Mouse (Mus musculus) limb, embryonic 13.5 days (tissue): ENCODE data around the gene Iyd. TPM values are rescaled to one million over a fixed set of nuclear protein-coding genes. Genes with fewer than 3 reads are reported as not detected.
A peak's percentile ranks its signal among the peaks of the same experiment; 100 is the strongest.

Source experiments
- ATAC-seq: fragments of 200-750 bp; cut with Nextera tagmentation; 2 replicates; pipeline ENCODE4 v1.8.0; 2017; ENCODE audit warnings: low read depth, moderate number of reproducible peaks, moderate TSS enrichment; ENCODE audit not compliant: low FRiP score
- H3K27ac ChIP-seq: fragments of 300-500 bp; sonication (generic); 2 replicates; pipeline ENCODE4 v1.5.1; 2015; ENCODE audit warnings: inconsistent platforms, mild to moderate bottlenecking, moderate library complexity
- H3K27me3 ChIP-seq: fragments of 300-500 bp; sonication (generic); 2 replicates; pipeline ENCODE4 v1.6.1; 2015; ENCODE audit warnings: mild to moderate bottlenecking, inconsistent platforms
- H3K36me3 ChIP-seq: fragments of 300-500 bp; sonication (generic); 2 replicates; pipeline ENCODE4 v1.6.1; 2015; ENCODE audit warnings: inconsistent platforms, mild to moderate bottlenecking, moderate library complexity
- H3K4me1 ChIP-seq: fragments of 300-500 bp; sonication (generic); 2 replicates; pipeline ENCODE4 v1.6.1; 2015; ENCODE audit warnings: inconsistent platforms
- H3K4me2 ChIP-seq: fragments of 300-500 bp; sonication (generic); replicated peaks from 2 replicates; pipeline ENCODE4 v1.6.1; 2015; ENCODE audit warnings: inconsistent platforms, mild to moderate bottlenecking, moderate library complexity
- H3K4me3 ChIP-seq: fragments of 300-500 bp; sonication (generic); 2 replicates; pipeline ENCODE4 v1.5.1; 2015; ENCODE audit warnings: moderate library complexity, mild to moderate bottlenecking, inconsistent platforms
- H3K9ac ChIP-seq: fragments of 300-500 bp; sonication (generic); 2 replicates; pipeline ENCODE4 v1.6.1; 2015; ENCODE audit warnings: mild to moderate bottlenecking, inconsistent platforms
- H3K9me3 ChIP-seq: fragments of 300-500 bp; sonication (generic); 2 replicates; pipeline ENCODE4 v1.6.1; 2016; ENCODE audit warnings: inconsistent platforms
- WGBS: fragments of 180-500 bp; shearing (Covaris S2); methylation state at CpG from one replicate; pipeline ENCODE4 v1.1.7; 2015; 5-methylcytosine and 5-hydroxymethylcytosine counted together
- polyA plus RNA-seq: library from polyadenylated mRNA; unstranded; fragments of >200 nt; fragmentation: Nextera tagmentation; extraction: Ambion mirVana; gene quantifications from 2 replicates; pipeline ENCODE4 v1.2.1, GENCODE M21; 2015

Iyd gene
- polyA plus RNA-seq, 1 experiment from 2014 or later, result 0.11 TPM

DNA sequence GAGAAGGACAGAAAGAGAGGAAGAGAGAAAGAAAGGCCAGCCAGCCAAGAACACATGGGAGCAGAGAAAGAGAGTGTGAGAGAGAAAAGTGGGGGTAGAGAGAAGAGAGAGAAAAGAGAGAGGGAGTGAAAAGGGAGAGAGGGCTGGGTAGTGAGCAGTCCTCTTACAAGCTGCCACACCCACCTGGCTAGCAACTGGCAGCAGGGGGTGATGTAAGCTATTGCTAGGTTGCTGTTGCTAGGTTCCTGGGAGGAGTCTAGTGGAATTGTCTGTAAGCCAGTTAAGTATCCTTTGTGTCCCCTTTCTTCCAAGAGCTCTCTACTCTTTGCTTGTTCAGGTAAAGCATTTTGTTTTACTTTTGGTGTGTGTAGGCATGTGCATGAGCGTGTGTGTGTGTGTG, 25.4 kb upstream of the Iyd start:
- Histone ChIP-seq H3K9me3 (no peaks in the 10 kb centered on the region), H3K27ac (no peak overlapping the region), H3K27me3 (no peaks in the 10 kb centered on the region), H3K4me1 (peaks cover 18% of the 10 kb centered on the region; the same call in 1 of the 2 replicates), H3K9ac (no peak overlapping the region), H3K4me2 (no peak overlapping the region), H3K36me3 (no peaks in the 10 kb centered on the region), H3K4me3 (no peak overlapping the region)
- 74% methylated on average over 1 of the region's 1 CpGs for WGBS
- ATAC-seq, result no peak

DNA sequence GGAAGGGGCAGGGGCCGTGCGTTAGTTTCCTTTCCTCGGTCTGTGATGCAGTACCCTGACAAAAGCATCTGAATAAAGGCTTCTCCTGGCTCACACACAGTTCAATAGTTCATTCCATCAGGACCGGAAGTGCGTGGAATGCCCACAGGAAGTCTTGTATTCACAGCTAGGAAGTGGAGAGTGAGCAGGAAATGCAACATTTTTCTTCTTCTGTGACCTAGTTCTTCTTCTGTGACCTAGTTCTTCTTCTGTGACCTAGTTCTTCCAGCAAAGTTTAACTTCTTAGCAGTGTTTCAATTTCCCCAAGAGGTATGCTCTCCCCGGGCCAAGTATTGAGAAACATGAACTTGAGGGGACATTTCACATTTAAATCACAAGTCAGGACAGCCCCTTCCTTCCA, 23.6 kb upstream of the Iyd start:
- no peaks in the 10 kb centered on the region for H3K27me3 ChIP-seq
- no peak overlapping the region for H3K9ac ChIP-seq
- H3K9me3 ChIP-seq, result no peaks in the 10 kb centered on the region
- no peak overlapping the region for H3K4me3 ChIP-seq
- 78% methylated on average over 6 of the region's 6 CpGs for WGBS
- H3K27ac ChIP-seq, result no peak overlapping the region
- H3K4me2 ChIP-seq, result no peak overlapping the region
- no peaks in the 10 kb centered on the region for H3K36me3 ChIP-seq
- H3K4me1 ChIP-seq, result no peaks in the 10 kb centered on the region
- no peak for ATAC-seq

DNA sequence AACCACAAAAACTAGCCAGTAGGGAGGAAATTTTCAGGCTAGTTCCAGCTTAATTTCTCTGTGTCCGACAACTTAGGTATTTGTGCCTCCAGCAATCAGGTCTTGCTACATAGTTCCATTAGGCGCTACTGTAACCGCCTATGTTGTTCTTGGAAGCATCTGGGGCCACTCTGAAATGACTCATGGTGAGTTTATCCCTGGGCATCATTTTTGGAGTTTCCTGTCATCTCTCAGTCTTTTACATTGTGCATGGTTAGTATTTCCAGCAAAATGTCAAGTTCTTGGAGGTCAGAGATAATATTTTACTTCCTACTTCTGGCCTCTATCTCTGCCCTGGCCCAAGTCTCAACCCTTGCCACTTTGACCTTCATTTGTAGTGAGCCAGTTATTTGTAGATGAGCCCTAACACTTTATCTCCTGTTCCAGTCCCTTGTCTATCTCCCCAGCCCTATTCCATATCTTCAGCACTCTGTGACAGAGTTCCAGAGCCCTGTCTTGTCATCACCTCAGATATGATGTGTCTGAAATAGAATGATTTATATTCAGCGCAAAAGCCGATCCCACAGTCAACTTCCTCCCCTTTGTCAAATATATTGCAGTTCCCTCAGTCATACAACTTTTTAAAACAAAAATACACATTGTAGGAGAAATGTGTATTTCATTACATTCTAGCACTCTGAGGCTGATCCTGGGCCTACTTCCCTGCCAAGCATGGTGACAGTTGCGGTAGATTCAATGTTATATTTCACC, 16.8 kb upstream of the Iyd start:
- ATAC-seq, result no peak
- Histone ChIP-seq H3K4me1 (peaks cover 11% of the 10 kb centered on the region; the same call in 1 of the 2 replicates), H3K27ac (no peak overlapping the region), H3K4me2 (no peak overlapping the region), H3K27me3 (no peaks in the 10 kb centered on the region), H3K9ac (no peak overlapping the region), H3K4me3 (no peak overlapping the region), H3K9me3 (no peaks in the 10 kb centered on the region), H3K36me3 (no peaks in the 10 kb centered on the region)
- 90% methylated on average over 6 of the region's 6 CpGs for WGBS

DNA sequence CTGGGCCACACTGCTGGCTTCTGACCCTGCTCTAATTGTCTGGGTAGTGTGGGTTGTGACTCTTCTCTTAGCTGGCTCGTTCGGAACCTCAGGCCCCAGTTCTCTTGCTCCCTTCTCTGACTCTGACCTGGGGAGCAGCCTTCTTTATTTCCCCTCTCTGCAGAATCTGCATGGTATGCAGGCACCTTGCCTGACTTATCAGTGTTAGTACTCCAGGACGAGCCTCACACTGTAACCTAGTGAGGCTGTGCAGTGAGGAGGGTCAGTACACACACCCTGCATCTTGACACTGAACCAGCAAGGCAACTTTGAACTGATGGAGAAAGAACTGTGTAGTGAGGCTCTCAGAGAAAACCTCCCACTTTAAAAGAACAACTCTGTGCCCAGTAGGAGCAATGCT, 15.5 kb upstream of the Iyd start:
- H3K27ac ChIP-seq, result no peak overlapping the region
- 67% methylated on average over 3 of the region's 3 CpGs for WGBS
- peaks cover 11% of the 10 kb centered on the region; the same call in 1 of the 2 replicates for H3K4me1 ChIP-seq
- no peak overlapping the region for H3K4me3 ChIP-seq
- H3K9me3 ChIP-seq, result no peaks in the 10 kb centered on the region
- no peak overlapping the region for H3K9ac ChIP-seq
- H3K27me3 ChIP-seq, result peaks cover 4% of the 10 kb centered on the region; the same call in 1 of the 2 replicates
- no peak overlapping the region for H3K4me2 ChIP-seq
- no peaks in the 10 kb centered on the region for H3K36me3 ChIP-seq
- no peak for ATAC-seq

DNA sequence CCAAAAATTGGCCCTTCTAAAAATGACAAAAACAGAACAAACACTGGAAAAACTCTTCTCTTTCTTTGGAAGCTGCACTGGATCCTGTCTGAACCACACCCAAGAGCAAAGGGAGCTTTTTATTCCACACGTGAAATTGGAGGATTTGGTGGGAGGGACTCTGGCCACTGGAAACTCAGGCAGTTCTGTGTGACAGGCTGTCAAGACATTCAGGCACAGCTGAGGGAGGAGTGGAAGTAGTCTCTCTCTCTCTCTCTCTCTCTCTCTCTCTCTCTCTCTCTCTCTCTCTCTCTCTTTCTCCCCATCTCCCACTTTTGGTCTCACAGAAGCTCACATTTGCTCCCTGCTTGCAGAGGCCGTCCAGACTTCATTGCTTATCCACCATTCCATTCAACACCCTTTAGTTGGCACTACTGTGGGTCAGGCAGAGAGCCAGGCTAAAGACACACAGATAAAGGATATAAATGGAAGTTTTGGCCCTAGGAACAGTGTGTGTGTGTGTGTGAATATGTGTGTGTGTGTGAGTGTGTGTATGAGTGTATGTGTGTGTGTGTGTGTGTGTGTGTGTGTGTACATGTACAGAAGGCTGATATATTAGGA, 14.5 kb upstream of the Iyd start:
- Histone ChIP-seq H3K9ac (no peak overlapping the region), H3K4me3 (no peak overlapping the region), H3K4me1 (peaks cover 11% of the 10 kb centered on the region; the same call in 1 of the 2 replicates), H3K27ac (no peak overlapping the region), H3K36me3 (no peaks in the 10 kb centered on the region), H3K4me2 (no peak overlapping the region), H3K27me3 (peaks cover 4% of the 10 kb centered on the region; the same call in 1 of the 2 replicates), H3K9me3 (no peaks in the 10 kb centered on the region)
- no peak for ATAC-seq
- WGBS, result 29% methylated on average over 2 of the region's 2 CpGs

DNA sequence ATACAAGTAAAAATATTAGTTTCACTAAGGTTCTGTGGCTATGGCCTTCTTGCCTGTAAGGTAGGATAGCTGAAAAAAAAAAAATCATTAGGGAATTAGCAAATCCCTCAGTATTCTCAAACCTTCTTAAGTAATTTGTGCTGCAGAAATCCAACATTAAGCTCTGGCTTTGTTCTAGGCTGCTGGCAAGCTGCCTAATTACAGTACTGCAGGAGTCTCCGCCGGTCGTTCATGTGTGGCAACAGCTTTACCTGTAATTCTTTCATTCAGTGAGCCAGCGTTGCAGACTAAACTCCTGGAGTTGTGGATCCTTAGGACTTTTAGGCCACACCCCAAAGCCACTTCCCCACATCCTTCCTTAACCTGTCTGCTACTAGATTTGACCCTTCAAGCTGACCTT, 10.2 kb upstream of the Iyd start:
- ATAC-seq, result no peak
- Histone ChIP-seq H3K4me3 (no peak overlapping the region), H3K36me3 (no peaks in the 10 kb centered on the region), H3K27me3 (peaks cover 14% of the 10 kb centered on the region), H3K9ac (no peak overlapping the region), H3K4me2 (no peak overlapping the region), H3K27ac (no peak overlapping the region), H3K9me3 (no peaks in the 10 kb centered on the region), H3K4me1 (peaks cover 13% of the 10 kb centered on the region)
- WGBS, result 45% methylated on average over 4 of the region's 4 CpGs

DNA sequence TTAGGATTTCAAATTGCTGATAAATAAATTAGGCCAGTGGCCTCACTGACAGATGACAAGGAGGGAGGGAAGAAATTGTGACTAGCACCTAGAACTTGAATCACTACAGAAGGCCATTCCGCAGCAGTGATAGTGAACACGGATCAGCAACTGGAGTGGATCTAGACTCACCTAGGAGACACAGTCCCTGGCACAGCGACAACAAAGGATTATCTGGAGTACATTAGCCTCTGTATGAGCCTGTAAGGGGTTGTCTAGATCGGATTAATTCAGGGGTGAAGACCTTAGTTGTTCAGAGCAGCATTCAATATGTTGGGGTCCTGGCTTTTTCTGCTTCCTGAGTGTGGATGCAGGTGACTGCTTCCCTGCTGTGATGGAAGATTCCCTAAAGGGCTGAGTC, 9.4 kb upstream of the Iyd start:
- WGBS, result 62% methylated on average over 4 of the region's 4 CpGs
- H3K9me3 ChIP-seq, result no peaks in the 10 kb centered on the region

DNA sequence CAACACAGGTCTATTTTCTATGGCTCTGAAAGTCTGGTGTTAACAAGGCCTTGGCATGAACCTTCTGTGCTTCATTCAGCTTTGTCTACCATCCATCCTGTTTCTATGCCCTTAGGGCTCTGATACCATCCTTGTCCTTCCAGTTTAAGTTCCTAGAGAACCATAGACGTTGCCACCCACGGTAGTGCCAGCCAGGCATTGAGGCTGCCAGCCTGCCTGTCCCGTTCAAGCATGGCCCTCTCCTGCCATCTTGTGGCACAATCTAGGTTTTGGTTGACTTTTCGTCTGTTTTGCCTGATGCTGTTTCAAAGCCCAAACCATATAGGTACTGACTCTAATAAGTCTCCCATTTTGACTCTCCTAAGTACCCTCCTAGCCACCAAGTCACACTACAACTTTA, 8.7 kb upstream of the Iyd start:
- Histone ChIP-seq H3K4me2 (no peak overlapping the region), H3K27ac (no peak overlapping the region), H3K4me3 (no peak overlapping the region), H3K9ac (no peak overlapping the region), H3K36me3 (no peaks in the 10 kb centered on the region), H3K27me3 (peaks cover 14% of the 10 kb centered on the region), H3K4me1 (peaks cover 7% of the 10 kb centered on the region), H3K9me3 (no peaks in the 10 kb centered on the region)
- no peak for ATAC-seq
- WGBS, result 6% methylated on average over 4 of the region's 4 CpGs

More for the DNA sequence above, 9.4 kb upstream of the Iyd start:
- Histone ChIP-seq H3K27ac (no peak overlapping the region), H3K4me3 (no peak overlapping the region), H3K9ac (no peak overlapping the region), H3K4me2 (no peak overlapping the region), H3K27me3 (peaks cover 14% of the 10 kb centered on the region), H3K36me3 (no peaks in the 10 kb centered on the region), H3K4me1 (peaks cover 9% of the 10 kb centered on the region)
- no peak for ATAC-seq

DNA sequence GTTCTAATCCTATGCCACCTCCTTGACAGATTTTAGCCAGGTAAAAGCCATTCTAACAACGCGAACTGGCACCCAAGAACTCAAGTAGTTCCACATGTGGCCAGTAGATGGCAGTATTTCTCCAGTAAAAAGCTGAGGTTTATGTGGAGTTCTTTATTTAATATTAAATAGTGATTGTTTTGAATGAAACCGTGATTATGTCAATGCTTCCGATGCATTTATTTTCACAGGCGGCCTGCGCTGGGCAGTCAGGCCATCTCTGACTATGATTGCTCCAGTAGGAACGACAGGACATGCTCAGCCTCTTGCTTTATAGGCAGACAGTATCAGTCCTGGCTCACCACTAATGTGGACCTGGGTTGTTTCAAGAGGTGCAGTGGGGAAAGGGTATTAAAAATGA, 5.6 kb upstream of the Iyd start:
- Histone ChIP-seq H3K9ac (no peak overlapping the region), H3K36me3 (no peaks in the 10 kb centered on the region), H3K9me3 (no peaks in the 10 kb centered on the region), H3K27ac (no peak overlapping the region), H3K4me2 (peak overlapping the region; percentile 51), H3K4me1 (peaks cover 14% of the 10 kb centered on the region), H3K4me3 (peak overlapping the region; percentile 16; the same call in 1 of the 2 replicates), H3K27me3 (peaks cover 11% of the 10 kb centered on the region)
- no peak; the same call in 1 of the 2 replicates for ATAC-seq
- WGBS, result 6% methylated on average over 7 of the region's 7 CpGs

DNA sequence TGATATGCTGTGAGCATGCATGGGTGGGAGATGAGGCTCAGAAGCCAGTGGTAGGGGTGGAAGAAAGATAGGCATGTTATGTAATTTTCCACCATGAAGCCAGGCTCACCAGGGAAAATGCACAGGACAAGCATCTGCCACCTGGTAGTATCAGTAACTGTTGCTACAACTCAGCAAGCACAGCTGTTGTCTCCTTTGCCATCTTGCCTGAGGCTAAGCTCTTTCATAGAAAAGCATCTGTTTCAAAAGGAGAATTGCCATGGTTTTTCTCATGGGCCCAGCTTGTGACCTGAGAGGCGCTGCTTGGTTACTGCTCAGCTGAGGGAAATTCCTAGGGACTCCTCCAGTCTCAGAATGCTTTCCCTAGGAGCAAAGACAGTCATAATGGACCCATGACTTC, 3.7 kb upstream of the Iyd start:
- H3K9ac ChIP-seq, result no peak overlapping the region
- no peak overlapping the region for H3K27ac ChIP-seq
- no peak for ATAC-seq
- H3K4me1 ChIP-seq, result peaks cover 24% of the 10 kb centered on the region
- no peak overlapping the region for H3K4me3 ChIP-seq
- peaks cover 10% of the 10 kb centered on the region for H3K27me3 ChIP-seq
- 62% methylated on average over 1 of the region's 1 CpGs for WGBS
- no peaks in the 10 kb centered on the region for H3K9me3 ChIP-seq
- no peaks in the 10 kb centered on the region for H3K36me3 ChIP-seq
- no peak overlapping the region for H3K4me2 ChIP-seq

DNA sequence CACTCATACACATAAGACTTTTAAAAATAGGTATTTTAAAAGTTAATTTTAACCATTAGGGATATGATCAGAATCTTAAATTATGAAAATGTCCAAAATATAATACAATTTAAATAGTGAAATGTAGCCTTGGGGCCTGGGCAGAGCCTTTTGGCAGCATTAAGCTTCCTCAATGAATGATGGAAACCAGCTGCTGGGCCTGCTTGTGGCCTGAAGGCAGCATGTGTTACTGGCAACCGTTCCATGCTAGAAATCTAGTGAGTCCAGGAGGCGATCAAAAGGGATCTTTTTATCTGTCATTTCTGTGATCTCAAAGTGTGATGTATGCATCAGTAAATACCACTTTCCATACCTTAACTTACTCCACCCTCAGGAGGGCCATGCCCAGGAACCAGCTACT, 9.3 kb downstream of the Iyd start:
- H3K27ac ChIP-seq, result no peak overlapping the region
- ATAC-seq, result no peak
- H3K9ac ChIP-seq, result no peak overlapping the region
- H3K9me3 ChIP-seq, result no peaks in the 10 kb centered on the region
- H3K4me3 ChIP-seq, result no peak overlapping the region
- H3K4me1 ChIP-seq, result 0 out of 2 replicates have a peak, but pooled peaks cover 7% of the 10 kb centered on the region
- H3K36me3 ChIP-seq, result no peaks in the 10 kb centered on the region
- H3K4me2 ChIP-seq, result no peak overlapping the region
- H3K27me3 ChIP-seq, result no peaks in the 10 kb centered on the region
- 20% methylated on average over 2 of the region's 2 CpGs for WGBS

DNA sequence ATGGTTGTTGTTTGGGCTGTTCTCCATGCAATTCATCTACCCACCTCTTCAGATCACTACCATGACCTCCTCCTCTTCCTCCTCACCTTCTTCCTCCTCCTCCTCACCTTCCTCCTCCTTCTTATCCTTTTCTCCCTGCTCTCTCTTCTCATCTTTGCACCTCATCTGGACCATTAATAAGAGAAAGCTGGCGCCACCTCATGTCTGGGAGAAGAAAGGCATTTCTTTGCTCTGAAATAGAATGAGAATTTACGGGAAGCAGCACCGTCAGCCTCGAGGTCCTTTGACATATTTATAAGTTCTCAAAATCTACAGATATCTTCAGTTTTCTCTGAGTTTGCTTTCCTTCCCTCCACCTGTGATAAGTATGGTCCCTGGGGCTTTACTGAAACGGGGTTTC, 15.1 kb downstream of the Iyd start:
- no peaks in the 10 kb centered on the region for H3K27me3 ChIP-seq
- no peaks in the 10 kb centered on the region for H3K4me1 ChIP-seq
- no peak overlapping the region for H3K4me2 ChIP-seq
- no peak overlapping the region for H3K4me3 ChIP-seq
- H3K27ac ChIP-seq, result no peak overlapping the region
- no peaks in the 10 kb centered on the region for H3K9me3 ChIP-seq
- H3K36me3 ChIP-seq, result no peaks in the 10 kb centered on the region
- WGBS, result 61% methylated on average over 5 of the region's 5 CpGs
- no peak overlapping the region for H3K9ac ChIP-seq
- ATAC-seq, result no peak

DNA sequence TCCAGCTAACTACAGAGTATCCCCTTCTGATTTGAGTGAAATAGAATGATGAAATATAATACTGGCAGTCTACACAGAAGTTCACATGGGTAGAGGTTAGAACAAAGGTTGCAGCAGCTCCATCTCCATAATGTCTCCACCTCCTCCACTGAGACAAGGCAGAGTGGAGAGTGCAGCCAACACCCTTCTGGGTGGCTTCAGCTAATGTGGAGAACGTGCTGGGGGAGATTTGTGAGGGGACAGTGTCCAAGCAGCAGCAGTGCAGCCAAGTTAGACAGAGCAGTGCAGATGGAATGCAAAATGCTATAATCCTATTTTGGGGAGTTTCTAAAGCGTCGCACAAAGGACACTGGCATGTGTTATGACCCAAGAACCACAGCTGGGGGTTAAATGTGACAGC, 16.5 kb downstream of the Iyd start:
- no peak overlapping the region for H3K4me3 ChIP-seq
- no peaks in the 10 kb centered on the region for H3K27me3 ChIP-seq
- no peak overlapping the region for H3K27ac ChIP-seq
- 73% methylated on average over 3 of the region's 3 CpGs for WGBS
- H3K4me1 ChIP-seq, result no peaks in the 10 kb centered on the region
- no peaks in the 10 kb centered on the region for H3K9me3 ChIP-seq
- no peak overlapping the region for H3K9ac ChIP-seq
- no peak overlapping the region for H3K4me2 ChIP-seq
- no peak for ATAC-seq
- no peaks in the 10 kb centered on the region for H3K36me3 ChIP-seq
